Mouse (Mus musculus): Measurements from ENCODE around the gene Gtpbp4.

GRCm38 (mm10) chr13:9011596-9012350, 15.9 kb upstream of the Gtpbp4 start:
- TF ChIP-seq CTCF (IDR thresholded peaks at IDR 0.05; ENCODE audit: extremely low read depth, insufficient read depth, low read length) (no peak), POLR2A (IDR thresholded peaks at IDR 0.05; ENCODE audit: extremely low read depth, insufficient read depth, low read length) (no peak)

Measured in cortical plate, adult 2 months (tissue).